Mouse (Mus musculus) heart, postnatal 0 days (tissue): ENCODE measurements around the gene Hunk.

ENCODE experiments used
- CTCF ChIP-seq: IDR thresholded peaks from 2 replicates; pipeline ENCODE4 v1.5.1; 2016; ENCODE audit warnings: antibody characterized with exemption, control low read depth, low read depth
- EP300 ChIP-seq: IDR thresholded peaks from 2 replicates; pipeline ENCODE4 v1.6.1; 2016; ENCODE audit warnings: antibody characterized with exemption, low read depth

DNA sequence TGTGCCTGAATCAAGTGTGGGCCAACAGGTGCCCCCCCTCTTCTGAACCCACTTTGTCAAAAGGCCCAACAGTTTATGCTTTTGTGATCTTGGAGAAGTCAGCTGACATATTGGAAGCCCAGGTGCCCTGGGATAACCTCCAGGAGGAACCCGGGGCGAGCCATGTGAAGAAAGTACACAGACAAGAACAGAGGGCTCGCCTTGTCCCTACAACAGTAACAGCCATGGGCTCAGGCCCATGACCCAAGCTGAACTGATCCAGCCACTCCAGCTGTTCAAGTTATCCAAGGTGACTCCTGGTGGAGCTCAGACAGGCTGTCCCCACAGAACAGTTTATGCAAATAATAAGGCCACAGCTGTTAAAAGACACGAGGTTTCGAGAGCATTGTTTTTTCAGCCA, 153.1 kb downstream of the Hunk start:
- no peak for TF ChIP-seq CTCF
- no peak for TF ChIP-seq EP300
